Comparison of ENCODE assay signal across 14 mouse cellular contexts in the genomic region with DNA sequence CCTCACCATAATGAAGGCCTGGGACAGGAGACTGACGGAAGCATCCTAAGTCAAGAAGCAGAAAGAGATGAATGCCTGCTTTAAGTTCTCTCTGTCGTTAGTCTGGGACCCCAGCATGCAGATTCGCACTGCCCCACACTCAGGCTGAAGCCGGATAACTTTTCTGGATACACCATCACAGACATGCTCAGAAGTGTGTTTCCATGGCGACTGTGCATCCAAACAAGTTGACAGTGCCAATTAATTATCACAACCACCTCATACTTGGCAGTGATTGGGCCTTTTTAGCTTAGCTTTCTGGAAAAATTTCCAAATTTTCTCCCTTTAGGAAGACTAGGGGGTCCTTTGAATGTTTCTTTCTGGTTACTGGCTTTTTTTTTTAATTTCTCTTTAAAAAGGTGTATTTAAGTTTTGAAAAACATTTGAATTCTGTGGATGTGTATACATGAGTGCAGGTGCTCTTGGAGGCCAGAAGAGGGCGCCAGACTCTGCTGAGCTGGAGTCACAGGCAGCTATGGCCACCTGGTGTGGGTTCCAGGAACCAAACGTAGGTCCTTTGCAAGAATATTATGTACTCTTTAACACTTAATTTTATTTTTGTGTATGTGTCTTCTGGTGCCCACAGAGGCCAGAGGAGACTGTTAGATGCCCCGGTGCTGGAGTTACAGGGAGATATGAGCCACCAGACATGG. TPM values are rescaled to one million over a fixed set of nuclear protein-coding genes. Genes with fewer than 3 reads are reported as not detected.
DNase-seq lines count a peak whose midpoint lies in the region; ATAC-seq and TF ChIP-seq lines count a peak whose summit lies in the region.
"Had no signal": no experiment of that assay in that cellular context is flagged by ENCODE, and none has a peak within 500 bp of the region (broad histone marks: within the 10 kb centered on the region; RNA-seq: fewer than 3 reads in every experiment).

No protein-coding gene starts in this region.

- intact Hi-C loops in left cerebral cortex, postnatal 25 days (cut with DNase I): no loop called here

- WGBS in lung, embryonic 14.5 days: 66% methylated on average over 8 of the region's 8 CpGs
- WGBS in midbrain, embryonic 14.5 days: 60% methylated on average over 8 of the region's 8 CpGs
- 71% methylated on average over 8 of the region's 8 CpGs for WGBS in intestine, embryonic 16.5 days

- no peaks in the 10 kb centered on the region for H3K9me3 ChIP-seq in lung, embryonic 14.5 days (ENCODE audit: low read depth, low read length)
- H3K9me3 ChIP-seq in midbrain, embryonic 14.5 days (ENCODE audit: control insufficient read depth, low read length): no peaks in the 10 kb centered on the region
- H3K9me3 ChIP-seq in intestine, embryonic 16.5 days (ENCODE audit: control insufficient read depth, low read length): no peaks in the 10 kb centered on the region
- H3K9me3 ChIP-seq: limb, embryonic 15.5 days had no signal

- no peak for ATAC-seq in CD4-positive, CD25-positive, alpha-beta regulatory T cell, adult 4 months
- no peak for ATAC-seq in lung, embryonic 14.5 days (ENCODE audit: insufficient read depth)
- ATAC-seq in midbrain, embryonic 14.5 days (ENCODE audit: low FRiP score, low TSS enrichment): no peak
- no peak for ATAC-seq in intestine, embryonic 16.5 days

- H3K27ac ChIP-seq in lung, embryonic 14.5 days (ENCODE audit: low read depth): no peak overlapping the region
- H3K27ac ChIP-seq in midbrain, embryonic 14.5 days (replicated peaks; ENCODE audit: low read depth, low read length): peak overlapping the region; percentile 37; the same call in 1 of the 2 replicates
- H3K27ac ChIP-seq in intestine, embryonic 16.5 days (ENCODE audit: low read length): no peak overlapping the region
- H3K27ac ChIP-seq: limb, embryonic 15.5 days had no signal

- no peaks in the 10 kb centered on the region for H3K36me3 ChIP-seq in lung, embryonic 14.5 days (ENCODE audit: insufficient read depth)
- no peaks in the 10 kb centered on the region for H3K36me3 ChIP-seq in midbrain, embryonic 14.5 days (ENCODE audit: control insufficient read depth, insufficient read depth, low read length)
- H3K36me3 ChIP-seq in intestine, embryonic 16.5 days (ENCODE audit: control insufficient read depth, insufficient read depth, low read length): no peaks in the 10 kb centered on the region
- H3K36me3 ChIP-seq: limb, embryonic 15.5 days had no signal

- H3K4me1 ChIP-seq in lung, embryonic 14.5 days (ENCODE audit: insufficient read depth): no peaks in the 10 kb centered on the region
- H3K4me1 ChIP-seq in midbrain, embryonic 14.5 days (ENCODE audit: control insufficient read depth, insufficient read depth, low read length): peaks cover 19% of the 10 kb centered on the region
- peaks cover 6% of the 10 kb centered on the region; the same call in 1 of the 2 replicates for H3K4me1 ChIP-seq in intestine, embryonic 16.5 days (ENCODE audit: control insufficient read depth, insufficient read depth, low read length)

- no peak overlapping the region for H3K4me3 ChIP-seq in lung, embryonic 14.5 days (ENCODE audit: low read depth, low read length)
- H3K4me3 ChIP-seq in midbrain, embryonic 14.5 days (replicated peaks; ENCODE audit: low read depth, low read length): no peak overlapping the region
- H3K4me3 ChIP-seq in intestine, embryonic 16.5 days (ENCODE audit: low read length): no peak overlapping the region
- H3K4me3 ChIP-seq: limb, embryonic 15.5 days had no signal

- H3K9ac ChIP-seq in lung, embryonic 14.5 days: no peak overlapping the region
- no peak overlapping the region for H3K9ac ChIP-seq in midbrain, embryonic 14.5 days (replicated peaks; ENCODE audit: low read length)
- H3K9ac ChIP-seq in intestine, embryonic 16.5 days (ENCODE audit: low read depth, low read length): no peak overlapping the region
- H3K9ac ChIP-seq: limb, embryonic 15.5 days had no signal

- no peaks in the 10 kb centered on the region for H3K27me3 ChIP-seq in lung, embryonic 14.5 days (ENCODE audit: insufficient read depth, low read length)
- H3K27me3 ChIP-seq in midbrain, embryonic 14.5 days (ENCODE audit: control insufficient read depth, insufficient read depth, low read length): no peaks in the 10 kb centered on the region
- H3K27me3 ChIP-seq in intestine, embryonic 16.5 days (replicated peaks; ENCODE audit: control insufficient read depth, insufficient read depth, low read length): no peaks in the 10 kb centered on the region

- H3K4me2 ChIP-seq in lung, embryonic 14.5 days: no peak overlapping the region
- H3K4me2 ChIP-seq in midbrain, embryonic 14.5 days (ENCODE audit: low read length): no peak overlapping the region
- no peak overlapping the region for H3K4me2 ChIP-seq in intestine, embryonic 16.5 days (ENCODE audit: low read depth, low read length)
- H3K4me2 ChIP-seq: limb, embryonic 15.5 days had no signal

- peak; percentile 47 for DNase-seq in CD4-positive, CD25-positive, alpha-beta regulatory T cell, adult 2 months (ENCODE audit: low read depth, low spot score)
- DNase-seq in lung, embryonic 14.5 days: no peak
- DNase-seq in lung, postnatal 36 days: no peak
- DNase-seq in R1 (ENCODE audit: low read depth, low spot score): peak; percentile 76
- no peak for DNase-seq in midbrain, embryonic 14.5 days
- no peak for DNase-seq in left cerebral cortex, postnatal 25 days (ENCODE audit: low spot score in 2 of 2)
- DNase-seq: adrenal gland, postnatal 14 days; right cerebral cortex, postnatal 4 days had no signal

- TF ChIP-seq CTCF in lung, embryonic 14.5 days (IDR thresholded peaks at IDR 0.05; ENCODE audit: low read depth): peak; percentile 41

RNA-seq across cellular contexts. Expression of a gene that starts 12.3 kb away (rescaled TPM):
- not detected for polyA plus RNA-seq in CD4-positive, CD25-positive, alpha-beta regulatory T cell, adult 4 months (2017; shearing (Covaris generic))
- not detected in 2 replicates for polyA plus RNA-seq in lung, embryonic 14.5 days (2014; fragmentation: Nextera tagmentation; extraction: Ambion mirVana)
- polyA plus RNA-seq in midbrain, embryonic 14.5 days (2014; fragmentation: Nextera tagmentation; extraction: Ambion mirVana): 0.30 and 0.59 TPM in 2 replicates
- not detected for total RNA-seq in left cerebral cortex, postnatal 25 days (2021)
- polyA plus RNA-seq in intestine, embryonic 16.5 days (2015; fragmentation: Nextera tagmentation; extraction: Ambion mirVana): not detected in 2 replicates
- total RNA-seq: adrenal gland, postnatal 14 days; common myeloid progenitor, adult 5-6 weeks had no signal
- polyA plus RNA-seq: heart, postnatal 0 days; limb, embryonic 15.5 days; urinary bladder, adult 2 months had no signal

Comparison
In these comparisons a context has a peak if more than half of its experiments do, and no peak if none do; other contexts are left out.
1. DNase-seq: peak in CD4-positive, CD25-positive, alpha-beta regulatory T cell, adult 2 months (single experiment) and R1 (single experiment); none in lung, embryonic 14.5 days (single experiment), lung, postnatal 36 days (single experiment), midbrain, embryonic 14.5 days (single experiment) and left cerebral cortex, postnatal 25 days (0 of 2).